Mouse (Mus musculus) activated CD4-positive, CD25-positive, alpha-beta regulatory T cell, adult 4 months (primary cell): ENCODE results near the gene Nfatc2ip. TPM values are rescaled to one million over a fixed set of nuclear protein-coding genes. Genes with fewer than 3 reads are reported as not detected.

Experiments
- ATAC-seq: one replicate; pipeline ENCODE4 v1.8.0; 2017
- polyA plus RNA-seq, 2 experiments: library from polyadenylated mRNA; unstranded; fragments of 100-300 nt; shearing (Covaris generic); gene quantifications; one replicate each; pipeline ENCODE4 v1.2.1; 2017

Nfatc2ip gene
- 1 to 10 TPM; 2.1 to 3.4 TPM for polyA plus RNA-seq

DNA sequence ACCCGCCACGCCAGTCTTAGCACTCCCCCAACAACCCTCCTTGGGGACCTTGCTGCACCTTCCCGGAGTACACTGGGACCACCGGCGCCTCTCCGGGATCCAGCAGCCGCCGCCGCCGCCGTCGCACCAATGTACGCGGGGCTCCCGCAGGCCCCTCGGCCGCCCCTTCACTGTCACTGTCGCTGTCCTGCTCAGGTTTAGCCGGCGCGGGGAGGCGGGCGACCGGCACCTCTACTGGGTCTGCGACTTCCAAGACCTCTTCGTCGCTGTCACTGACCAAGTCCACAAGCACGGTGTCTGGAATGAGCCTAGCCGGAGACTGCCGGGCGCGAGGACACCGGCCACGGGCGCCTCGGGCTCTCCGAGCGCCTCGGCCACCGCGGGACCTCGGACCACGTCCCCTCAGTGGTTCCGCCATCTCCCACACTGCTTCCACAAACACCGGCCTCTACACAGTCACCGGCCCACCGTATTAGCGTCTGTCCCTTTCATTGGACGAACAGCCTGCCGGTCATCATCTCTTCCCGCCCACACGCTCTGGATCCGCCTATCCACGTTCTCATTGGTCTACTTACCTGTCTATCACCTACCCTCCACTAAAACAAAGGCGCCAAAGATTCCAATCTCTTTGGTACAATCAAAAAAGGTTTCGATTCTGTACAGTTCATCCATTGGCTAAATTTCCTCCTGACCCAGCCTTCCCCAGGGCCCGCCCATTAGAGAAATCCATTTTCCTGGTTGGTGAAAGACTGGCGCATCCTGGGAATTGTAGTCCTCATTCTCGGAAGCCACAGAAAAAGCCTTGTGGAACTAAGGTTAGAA is at the start of gene Nfatc2ip:
Nfatc2ip (minus strand) TSS at position 440 of the 822 bp plus-strand sequence.
- peak; percentile 94 for ATAC-seq

- ATAC-seq, result no peak
These were observed 49.7 kb upstream of the Nfatc2ip start for GRCm38 (mm10) chr7:126446217-126446616.

DNA sequence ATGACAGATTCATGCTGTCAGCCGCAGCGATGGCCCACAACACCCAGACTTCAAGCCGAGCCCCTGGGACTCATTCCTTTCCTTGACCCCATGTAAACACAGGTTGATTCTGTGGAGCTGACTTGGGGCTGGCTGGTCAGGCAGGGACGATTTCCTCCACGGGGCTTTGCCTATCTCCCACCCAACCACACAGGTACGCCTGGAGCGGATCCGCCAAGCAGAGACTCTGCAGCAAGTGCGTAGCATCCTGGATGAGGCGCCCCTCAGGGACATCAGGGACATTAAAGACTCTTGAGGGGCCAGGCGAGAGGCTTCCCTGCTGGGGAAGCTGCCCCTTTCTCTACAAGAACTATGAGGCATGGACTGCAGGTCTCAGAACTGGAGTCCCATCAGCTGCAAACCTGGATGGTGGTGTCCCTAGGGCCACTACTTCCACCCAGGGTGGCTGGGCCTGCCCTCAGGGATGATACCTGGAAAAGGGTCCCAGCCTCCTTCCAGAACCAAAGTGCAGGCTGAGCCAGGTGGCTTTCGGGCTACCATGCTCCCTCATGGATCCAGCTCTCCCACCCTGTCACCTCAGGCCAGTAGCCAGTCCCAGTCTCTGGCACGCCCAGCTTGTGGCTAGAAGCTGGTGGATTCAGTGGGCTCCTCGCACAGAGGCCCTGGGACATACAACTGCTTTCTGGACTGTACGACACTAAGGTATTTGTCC is 48.7 kb upstream of the Nfatc2ip start:
- no peak for ATAC-seq

- ATAC-seq, result no peak
These were observed 48.0 kb upstream of the Nfatc2ip start for GRCm38 (mm10) chr7:126444536-126444935.

GRCm38 (mm10) chr7:126443997-126444396 is 47.5 kb upstream of the Nfatc2ip start:
- no peak for ATAC-seq

DNA sequence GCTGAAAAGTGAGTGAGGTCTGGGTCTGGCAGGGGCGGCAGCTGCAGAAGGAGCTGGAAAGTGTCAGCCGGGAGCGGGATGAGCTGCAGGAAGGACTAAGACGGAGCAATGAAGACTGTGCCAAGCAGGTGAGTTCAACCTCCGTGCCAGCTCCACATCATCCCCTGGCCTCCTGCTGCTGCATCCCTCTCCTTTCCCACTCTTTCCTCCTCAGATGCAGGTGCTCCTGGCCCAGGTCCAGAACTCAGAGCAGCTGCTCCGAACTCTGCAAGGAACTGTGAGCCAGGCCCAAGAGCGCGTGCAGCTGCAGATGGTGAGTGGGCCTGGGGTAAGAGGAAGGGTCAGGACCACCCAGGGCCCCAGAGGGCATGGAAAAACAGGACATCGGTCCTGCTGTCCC is 43.6 kb upstream of the Nfatc2ip start:
- no peak for ATAC-seq

- ATAC-seq, result no peak
These were observed 40.3 kb upstream of the Nfatc2ip start for GRCm38 (mm10) chr7:126436851-126437250.

- no peak for ATAC-seq
These were observed 39.3 kb upstream of the Nfatc2ip start for GRCm38 (mm10) chr7:126435801-126436200.

DNA sequence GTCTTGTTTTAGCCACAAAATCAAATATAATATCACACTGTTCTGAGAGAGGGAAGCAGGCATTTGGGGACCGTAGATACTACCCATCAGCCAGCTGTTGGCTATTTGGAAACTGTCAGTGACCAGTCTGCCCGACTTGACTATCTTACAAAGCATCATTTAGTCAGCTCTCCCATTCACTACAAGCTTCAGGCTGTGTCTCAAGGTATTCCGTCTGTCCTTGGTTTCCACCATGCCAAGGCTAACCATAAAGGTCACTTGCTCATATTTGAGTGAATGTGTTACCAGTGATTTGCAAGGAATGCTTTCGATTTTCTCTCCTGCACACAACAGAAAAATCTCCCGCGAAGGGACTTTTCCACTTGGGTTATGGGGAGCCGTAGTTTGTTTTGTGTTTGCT is 38.2 kb upstream of the Nfatc2ip start:
- no peak for ATAC-seq

DNA sequence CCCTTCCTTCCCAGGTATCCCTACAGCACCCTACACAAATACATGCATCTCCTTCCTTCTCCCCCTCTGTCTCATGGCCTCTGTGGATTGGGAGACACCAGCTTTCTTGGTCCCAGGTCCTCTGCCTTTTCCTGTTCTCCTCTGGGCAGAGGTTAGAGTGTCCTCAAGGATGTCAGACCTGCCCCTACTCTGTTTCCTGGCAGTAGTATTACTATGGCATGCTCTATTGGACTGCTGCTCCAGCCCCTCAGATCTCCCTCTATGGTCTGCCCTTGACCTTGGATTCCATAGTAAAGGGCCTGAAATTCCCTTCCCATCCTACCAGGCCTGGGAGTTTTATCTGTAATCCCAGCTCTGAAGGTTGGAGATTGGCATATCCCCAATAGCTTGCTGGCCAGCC is 33.6 kb upstream of the Nfatc2ip start:
- ATAC-seq, result no peak

DNA sequence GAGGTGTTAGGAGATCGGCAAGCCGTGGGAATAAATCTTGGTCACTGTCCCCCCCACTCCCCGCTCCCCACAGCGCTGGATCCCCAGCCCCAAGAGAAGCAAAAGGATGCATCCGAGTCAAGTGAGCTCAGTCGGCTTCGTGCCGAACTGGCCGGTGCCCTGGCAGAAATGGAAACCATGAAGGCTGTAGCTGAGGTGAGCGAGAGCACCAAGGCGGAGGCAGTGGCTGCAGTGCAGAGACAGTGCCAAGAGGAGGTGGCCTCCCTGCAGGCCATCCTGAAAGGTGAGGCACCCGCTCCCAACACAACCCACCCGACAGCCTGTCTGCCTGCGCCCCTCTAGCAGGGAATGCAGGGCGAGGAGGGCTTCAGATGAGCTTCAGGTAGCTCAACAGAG is 33.0 kb upstream of the Nfatc2ip start:
- no peak for ATAC-seq

DNA sequence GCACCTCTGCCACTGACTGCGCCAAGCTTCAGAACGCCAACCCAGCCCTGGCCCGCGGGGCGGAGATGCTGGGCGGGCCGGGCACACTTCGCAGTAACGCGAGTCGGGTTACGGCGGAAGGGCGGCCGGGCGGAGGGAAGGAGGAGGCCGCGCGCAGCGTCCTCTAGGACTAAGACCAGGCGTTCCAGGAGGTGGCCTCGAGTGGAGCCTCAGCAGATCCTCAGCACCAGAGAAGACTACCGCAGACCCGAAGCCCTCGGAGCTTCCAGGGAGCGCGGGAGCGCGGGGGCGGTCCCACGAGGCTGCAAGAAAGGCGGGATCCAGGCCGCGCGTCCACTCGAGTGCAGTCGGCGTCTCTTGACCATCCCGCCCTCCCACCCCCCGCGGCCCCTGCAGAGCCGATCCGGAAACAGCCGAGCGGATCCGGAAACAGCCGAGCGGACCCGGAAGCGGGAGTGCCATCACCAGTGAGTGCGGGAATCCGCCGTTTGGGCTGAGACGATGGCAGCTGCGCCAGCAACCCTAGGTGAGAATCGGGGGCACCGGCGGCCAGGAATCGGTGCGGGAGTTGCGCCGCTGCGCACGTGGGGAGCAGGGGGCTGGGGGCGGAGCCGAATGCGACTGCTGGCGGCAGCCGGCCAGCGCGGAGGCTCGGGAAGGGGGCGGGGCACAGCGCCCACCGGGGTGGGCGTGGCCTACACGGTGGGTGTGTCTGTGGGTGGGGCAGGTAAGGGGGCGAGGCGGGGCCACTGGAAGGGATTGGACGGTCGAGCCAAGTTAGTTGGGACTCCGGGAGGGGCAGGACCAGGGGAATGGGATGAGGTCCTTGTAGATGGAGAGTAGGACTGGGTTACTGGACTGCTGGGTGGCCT is 32.3 kb upstream of the Nfatc2ip start, which contains the start of gene Rabep2:
Rabep2 (plus strand) TSS at position 129 of the 872 bp plus-strand sequence.
- peak; percentile 69 for ATAC-seq

- no peak for ATAC-seq
These were observed 31.6 kb upstream of the Nfatc2ip start for GRCm38 (mm10) chr7:126428154-126428553.

DNA sequence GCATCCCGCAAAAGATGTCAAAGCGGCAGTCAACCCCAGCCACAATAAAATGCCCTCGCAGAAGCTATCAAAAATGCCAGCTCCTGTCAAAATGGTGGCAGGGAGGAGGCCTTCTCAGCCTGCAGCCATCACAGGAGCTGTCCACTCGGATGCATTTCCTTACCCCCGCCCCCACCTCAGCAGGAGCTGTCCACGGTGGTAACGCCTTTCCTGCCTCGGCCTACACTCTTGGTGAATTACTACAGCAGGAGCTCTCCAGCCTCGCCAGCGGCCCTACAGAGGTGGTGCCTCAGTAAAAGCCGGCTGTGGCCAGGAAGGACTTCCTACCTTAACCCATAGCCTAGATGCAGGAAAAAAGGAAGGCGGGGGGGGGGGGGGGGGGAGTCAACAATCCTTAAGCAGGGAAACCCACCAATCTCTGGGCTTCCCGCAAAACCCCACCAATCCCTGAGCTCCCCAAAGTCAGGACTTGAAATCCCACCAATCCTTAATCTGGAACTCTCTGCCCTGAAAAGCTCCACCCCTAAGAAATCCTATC is 30.9 kb upstream of the Nfatc2ip start:
- ATAC-seq, result no peak

DNA sequence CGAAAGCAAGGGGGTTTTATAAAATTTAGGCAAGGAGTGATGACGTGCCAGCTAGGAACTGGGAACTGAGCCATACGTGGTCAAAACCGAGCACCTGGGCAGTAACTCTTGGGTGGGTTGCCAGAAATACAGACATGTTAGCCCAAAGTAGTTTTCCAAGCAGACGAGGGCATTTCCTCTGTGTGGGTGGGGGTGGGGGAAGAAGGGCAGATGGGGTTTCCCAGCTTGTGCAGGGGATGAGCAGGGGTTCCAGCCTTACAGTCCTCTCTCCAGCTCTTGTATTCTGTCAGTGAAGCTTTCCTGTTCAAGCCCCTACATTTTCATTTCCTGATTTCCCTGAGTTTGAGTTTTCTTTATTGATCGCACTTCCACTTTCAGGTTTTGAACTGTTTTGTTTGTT is 27.6 kb upstream of the Nfatc2ip start:
- ATAC-seq, result no peak

- no peak for ATAC-seq
These were observed 25.2 kb upstream of the Nfatc2ip start for GRCm38 (mm10) chr7:126421756-126422155.

- ATAC-seq, result no peak
These were observed 22.0 kb upstream of the Nfatc2ip start for GRCm38 (mm10) chr7:126418496-126418895.

- no peak for ATAC-seq
These were observed 21.1 kb upstream of the Nfatc2ip start for GRCm38 (mm10) chr7:126417606-126418005.

DNA sequence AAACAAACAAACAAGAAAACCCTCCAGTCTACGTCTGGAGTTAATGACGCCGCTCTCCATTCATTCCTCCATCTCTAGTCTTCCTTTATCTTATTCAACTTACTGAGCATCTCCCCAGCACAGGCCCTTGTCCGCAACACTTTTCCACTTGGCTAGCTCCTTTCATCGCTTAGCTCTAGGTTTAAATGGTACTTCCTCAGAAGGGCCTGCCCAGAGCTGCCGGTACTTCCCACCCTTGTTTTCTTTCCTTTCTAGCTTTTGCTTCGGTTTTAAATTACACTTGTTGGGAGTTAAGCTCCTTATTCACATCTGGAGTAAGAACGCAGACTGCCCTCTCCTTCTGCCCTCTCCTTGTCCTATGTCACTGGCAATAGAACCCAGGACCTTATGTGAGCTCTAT is 20.5 kb upstream of the Nfatc2ip start:
- ATAC-seq, result no peak

GRCm38 (mm10) chr7:126416615-126417014 is 20.1 kb upstream of the Nfatc2ip start:
- no peak for ATAC-seq

DNA sequence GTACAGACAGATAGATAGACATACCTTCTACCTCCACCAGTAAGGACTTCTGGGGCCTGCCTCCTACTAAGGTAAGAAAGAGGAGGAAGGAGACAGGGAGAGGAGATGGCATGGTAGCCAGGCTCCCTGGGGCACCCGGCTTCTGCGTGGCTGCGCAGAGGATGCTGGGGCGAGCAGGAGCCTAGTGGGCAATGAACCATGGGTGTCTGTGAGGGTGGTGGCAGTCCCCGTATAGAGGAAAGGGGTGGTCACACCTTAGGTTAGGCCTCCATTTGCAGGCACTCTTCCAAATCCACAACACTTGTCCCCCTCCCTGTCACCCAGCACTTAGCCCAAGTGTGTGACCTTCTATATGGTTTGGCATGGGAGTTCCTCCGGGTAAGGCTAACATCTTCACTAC is 18.2 kb upstream of the Nfatc2ip start, which contains the start of gene Cd19:
Cd19 (minus strand) TSS at position 165 of the 400 bp plus-strand sequence.
- no peak for ATAC-seq

GRCm38 (mm10) chr7:126411061-126411460 is 14.5 kb upstream of the Nfatc2ip start:
- no peak for ATAC-seq

GRCm38 (mm10) chr7:126408686-126409085 is 12.1 kb upstream of the Nfatc2ip start:
- no peak for ATAC-seq
